Mouse (Mus musculus) bone marrow macrophage, adult 2 months (primary cell): ENCODE results near the gene Lpcat1.

ENCODE experiments used
- CTCF ChIP-seq: IDR thresholded peaks from 2 replicates; pipeline ENCODE4 v1.5.1; 2012; ENCODE audit warnings: low read depth, mild to moderate bottlenecking, low read length, moderate library complexity
- POLR2A ChIP-seq: IDR thresholded peaks from 2 replicates; pipeline ENCODE4 v1.6.1; 2012; ENCODE audit warnings: mild to moderate bottlenecking, low read depth, low read length, borderline replicate concordance

GRCm38 (mm10) chr13:73455328-73455727 lies 11.7 kb upstream of the Lpcat1 start:
- TF ChIP-seq CTCF (no peak), POLR2A (no peak)
